Mouse (Mus musculus) limb, embryonic 14.5 days (tissue): ENCODE data around the gene Nmur1. TPM values are rescaled to one million over a fixed set of nuclear protein-coding genes. Genes with fewer than 3 reads are reported as not detected.

ENCODE experiments used
- ATAC-seq: fragments of 200-750 bp; cut with Nextera tagmentation; 2 replicates; pipeline ENCODE4 v1.8.0; 2017; ENCODE audit warnings: low read depth, moderate number of reproducible peaks, moderate TSS enrichment; ENCODE audit not compliant: low FRiP score
- DNase-seq: peaks from one replicate; pipeline ENCODE4 v3.0.0-alpha.2; 2015; ENCODE audit warnings: low spot score
- H3K27ac ChIP-seq: fragments of 300-500 bp; sonication (generic); replicated peaks from 2 replicates; pipeline ENCODE4 v1.5.1; 2014; ENCODE audit warnings: low read depth, mild to moderate bottlenecking, low read length, moderate library complexity, mixed read lengths
- H3K27me3 ChIP-seq: fragments of 300-500 bp; sonication (generic); 2 replicates; pipeline ENCODE4 v1.6.1; 2014; ENCODE audit warnings: low read length, mixed read lengths; ENCODE audit not compliant: control insufficient read depth, insufficient read depth
- H3K36me3 ChIP-seq: fragments of 300-500 bp; sonication (generic); 2 replicates; pipeline ENCODE4 v1.6.1; 2014; ENCODE audit warnings: mild to moderate bottlenecking, low read length, moderate library complexity, mixed read lengths; ENCODE audit not compliant: control insufficient read depth, insufficient read depth
- H3K4me1 ChIP-seq: fragments of 300-500 bp; sonication (generic); 2 replicates; pipeline ENCODE4 v1.6.1; 2014; ENCODE audit warnings: antibody characterized with exemption, low read length, mixed read lengths; ENCODE audit not compliant: control insufficient read depth, insufficient read depth
- H3K4me2 ChIP-seq: fragments of 300-500 bp; sonication (generic); replicated peaks from 2 replicates; pipeline ENCODE4 v1.6.1; 2014; ENCODE audit warnings: low read depth, mild to moderate bottlenecking, low read length, moderate library complexity; ENCODE audit not compliant: severe bottlenecking
- H3K4me3 ChIP-seq: fragments of 300-500 bp; sonication (generic); replicated peaks from 2 replicates; pipeline ENCODE4 v1.5.1; 2014; ENCODE audit warnings: low read length
- H3K9ac ChIP-seq: fragments of 300-500 bp; sonication (generic); 2 replicates; pipeline ENCODE4 v1.6.1; 2014; ENCODE audit warnings: mild to moderate bottlenecking, low read depth, low read length, moderate library complexity; ENCODE audit not compliant: severe bottlenecking
- H3K9me3 ChIP-seq: fragments of 300-500 bp; sonication (generic); 2 replicates; pipeline ENCODE4 v1.6.1; 2016; ENCODE audit warnings: low read length; ENCODE audit not compliant: control insufficient read depth
- POLR2A ChIP-seq: fragments of 200-500 bp; IDR thresholded peaks from 2 replicates; pipeline ENCODE4 v1.8.0; 2012; ENCODE audit warnings: inconsistent platforms, mild to moderate bottlenecking, moderate library complexity, borderline replicate concordance; ENCODE audit not compliant: insufficient read depth, insufficient read length; ENCODE audit errors: extremely low read depth
- WGBS: fragments of 180-500 bp; shearing (Covaris S2); extraction: QIAGEN DNeasy Blood & Tissue Kit; methylation state at CpG from one replicate; pipeline ENCODE4 v1.1.7; 2014; 5-methylcytosine and 5-hydroxymethylcytosine counted together
- polyA plus RNA-seq, 2 experiments: library from polyadenylated mRNA; depleted of rRNA in 1 of 2; stranded (reverse) in 1 of 2; unstranded in 1 of 2; fragments of >200 nt; fragmentation: Nextera tagmentation in 1 of 2; extraction: Ambion mirVana in 1 of 2; gene quantifications; 2 replicates each; pipeline versions ENCODE4 v1.2.1 to v1.2.3; 2012 to 2014

Gene Nmur1
- polyA plus RNA-seq, 2 experiments, result not detected

DNA sequence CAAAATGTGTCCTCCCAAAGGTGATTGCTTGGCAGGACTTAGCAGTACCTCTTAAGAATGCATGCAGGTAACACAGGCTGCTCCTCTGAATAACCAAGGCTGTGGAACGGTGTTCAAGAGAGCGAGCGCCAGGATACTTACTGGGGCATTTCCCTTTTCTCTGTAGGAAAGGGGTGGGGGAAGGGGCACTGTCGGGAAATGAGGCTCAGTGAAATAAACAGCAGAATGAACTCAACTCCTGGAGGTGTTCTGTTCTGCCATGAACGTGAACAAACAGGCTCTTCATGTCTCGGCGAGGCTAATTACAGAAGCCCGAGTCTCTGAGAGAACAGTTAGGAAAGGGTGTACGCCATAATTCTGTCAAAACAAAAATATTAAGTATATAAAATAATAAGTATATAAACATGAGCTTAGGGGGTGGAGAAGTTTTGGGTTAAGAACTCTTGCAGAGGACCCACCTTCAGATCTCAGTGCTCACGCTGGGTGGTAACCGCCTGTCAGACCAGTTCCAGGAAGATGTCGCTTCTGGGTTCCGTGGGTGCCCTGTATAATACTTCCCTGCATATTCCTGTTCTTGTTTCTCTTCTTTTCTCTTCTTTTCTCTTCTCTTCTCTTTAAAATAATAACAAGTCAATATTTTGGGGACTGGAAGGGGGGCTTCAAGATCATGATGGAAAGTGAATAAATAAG, 31.0 kb upstream of the Nmur1 start:
- DNase-seq (no peak), ATAC-seq (0 out of 2 replicates have a peak, but pooled peaks have one; percentile 37)
- no peak overlapping the region for H3K9ac ChIP-seq
- no peak overlapping the region for H3K4me3 ChIP-seq
- no peaks in the 10 kb centered on the region for H3K36me3 ChIP-seq
- H3K27me3 ChIP-seq, result no peaks in the 10 kb centered on the region
- 45% methylated on average over 13 of the region's 13 CpGs for WGBS
- H3K4me2 ChIP-seq, result no peak overlapping the region
- H3K4me1 ChIP-seq, result no peaks in the 10 kb centered on the region
- TF ChIP-seq POLR2A, result no peak
- H3K9me3 ChIP-seq, result no peaks in the 10 kb centered on the region
- 0 out of 2 replicates have a peak overlapping the region, but pooled peaks have one; percentile 28 for H3K27ac ChIP-seq

DNA sequence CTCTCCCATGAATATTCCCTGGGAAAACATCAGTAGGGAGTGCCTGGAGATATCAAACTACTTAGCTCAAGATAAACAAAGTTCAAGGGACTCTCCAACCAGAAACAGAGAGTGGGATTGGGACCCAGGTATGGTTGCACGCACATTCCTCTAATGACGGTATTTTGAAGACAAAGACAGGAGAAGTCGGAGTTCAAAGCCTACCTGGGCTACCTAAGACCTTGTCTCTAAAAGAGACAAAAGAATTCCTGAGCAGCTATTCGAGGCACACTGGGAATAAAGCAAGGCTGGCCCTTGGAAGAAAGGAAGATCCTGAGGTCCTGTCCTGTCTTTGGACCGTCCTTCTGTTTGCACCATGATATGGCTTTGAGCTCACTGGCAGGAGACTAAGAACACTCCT, 26.7 kb upstream of the Nmur1 start:
- Histone ChIP-seq H3K36me3 (no peaks in the 10 kb centered on the region), H3K27ac (no peak overlapping the region), H3K4me2 (no peak overlapping the region), H3K4me1 (peaks cover 7% of the 10 kb centered on the region), H3K9me3 (no peaks in the 10 kb centered on the region), H3K4me3 (no peak overlapping the region), H3K9ac (no peak overlapping the region), H3K27me3 (no peaks in the 10 kb centered on the region)
- 79% methylated on average over 5 of the region's 5 CpGs for WGBS
- ATAC-seq, result no peak
- no peak for TF ChIP-seq POLR2A
- no peak for DNase-seq

DNA sequence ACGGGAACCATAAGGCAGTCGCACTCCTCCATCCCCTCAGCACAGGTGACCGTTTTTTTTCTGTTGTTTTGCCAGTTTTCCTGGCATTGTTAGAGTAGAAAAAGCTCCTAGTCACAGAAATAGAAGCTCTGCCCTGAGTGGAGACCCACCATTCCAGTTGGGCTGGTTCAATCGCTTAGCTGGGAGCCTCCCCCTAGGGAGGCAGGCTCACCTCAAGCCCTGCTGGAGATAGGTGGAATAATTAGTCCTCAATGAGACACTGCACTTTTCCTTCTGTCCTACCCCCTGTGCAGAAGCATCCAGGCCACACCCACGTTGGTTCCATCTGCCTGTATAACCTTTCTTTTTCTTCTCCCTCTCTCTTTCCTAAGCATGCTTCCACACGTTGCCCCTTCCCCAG, 23.9 kb upstream of the Nmur1 start:
- Histone ChIP-seq H3K36me3 (no peaks in the 10 kb centered on the region), H3K9me3 (no peaks in the 10 kb centered on the region), H3K27me3 (no peaks in the 10 kb centered on the region), H3K4me2 (no peak overlapping the region), H3K9ac (no peak overlapping the region), H3K4me3 (no peak overlapping the region), H3K4me1 (peaks cover 11% of the 10 kb centered on the region), H3K27ac (no peak overlapping the region)
- 41% methylated on average over 6 of the region's 6 CpGs for WGBS
- ATAC-seq (no peak), DNase-seq (peak; percentile 46)
- TF ChIP-seq POLR2A, result no peak

DNA sequence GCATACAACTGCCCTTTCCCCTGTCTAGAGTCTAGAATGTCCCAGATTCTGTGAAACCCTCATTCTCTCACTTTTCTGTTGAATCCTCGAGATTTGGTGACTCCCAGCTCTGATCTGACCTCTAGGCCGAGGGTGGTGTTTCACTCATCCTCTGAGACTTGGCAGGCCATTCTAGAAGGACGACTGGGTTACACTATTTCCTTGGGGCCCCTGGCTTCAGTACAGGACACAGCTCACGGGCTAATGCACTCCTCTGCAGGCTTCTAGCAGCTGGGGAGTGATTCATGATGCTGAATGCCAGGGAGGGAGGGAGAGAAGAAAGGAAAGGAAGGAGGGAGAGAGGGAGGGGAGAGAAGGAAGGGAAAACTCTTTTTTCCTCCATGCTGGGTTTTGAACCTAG, 22.2 kb upstream of the Nmur1 start:
- Histone ChIP-seq H3K36me3 (no peaks in the 10 kb centered on the region), H3K27ac (peak overlapping the region; percentile 70), H3K4me1 (peaks cover 18% of the 10 kb centered on the region), H3K9ac (no peak overlapping the region), H3K9me3 (no peaks in the 10 kb centered on the region), H3K4me2 (no peak overlapping the region), H3K27me3 (no peaks in the 10 kb centered on the region), H3K4me3 (no peak overlapping the region)
- WGBS, result 26% methylated on average over 4 of the region's 4 CpGs
- DNase-seq, result no peak
- no peak for ATAC-seq
- no peak for TF ChIP-seq POLR2A

DNA sequence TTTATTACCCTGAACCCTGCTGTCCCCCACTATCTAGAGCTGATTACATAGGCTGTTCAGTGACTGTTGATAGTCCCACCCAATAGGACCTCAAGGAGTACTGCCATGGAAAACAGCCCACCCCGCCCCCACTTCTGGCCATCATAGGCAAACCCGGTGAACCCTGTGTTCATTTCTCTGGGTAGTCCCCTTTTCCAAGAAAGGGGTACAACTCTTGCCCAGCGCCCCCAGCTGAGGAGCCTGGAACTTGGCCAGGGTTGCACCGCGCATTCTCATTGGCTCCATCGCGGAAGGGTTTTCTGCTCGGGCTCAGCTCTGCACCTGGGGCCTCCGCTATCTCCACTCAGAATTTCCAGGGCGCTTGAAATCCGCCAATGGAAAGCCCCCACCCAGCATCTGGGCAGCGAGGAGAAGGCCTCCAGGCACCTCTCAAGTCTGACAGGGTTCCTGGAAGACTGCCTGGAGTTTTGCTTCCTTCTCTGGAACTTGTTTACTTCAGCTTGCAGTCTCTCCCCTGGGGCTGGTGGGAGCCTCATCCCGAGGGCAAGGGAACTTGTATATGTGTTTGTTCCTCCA, 21.7 kb upstream of the Nmur1 start:
- ATAC-seq (no peak), DNase-seq (peak; percentile 58)
- no peaks in the 10 kb centered on the region for H3K9me3 ChIP-seq
- no peak overlapping the region for H3K9ac ChIP-seq
- no peak overlapping the region for H3K4me3 ChIP-seq
- no peaks in the 10 kb centered on the region for H3K36me3 ChIP-seq
- peak overlapping the region; percentile 70 for H3K27ac ChIP-seq
- no peaks in the 10 kb centered on the region for H3K27me3 ChIP-seq
- WGBS, result 42% methylated on average over 13 of the region's 13 CpGs
- peaks cover 22% of the 10 kb centered on the region for H3K4me1 ChIP-seq
- no peak for TF ChIP-seq POLR2A
- 0 out of 2 replicates have a peak overlapping the region, but pooled peaks have one; percentile 15 for H3K4me2 ChIP-seq
